Mouse (Mus musculus) hindbrain, embryonic 16.5 days (tissue): ENCODE measurements around the gene Nav3. TPM values are rescaled to one million over a fixed set of nuclear protein-coding genes. Genes with fewer than 3 reads are reported as not detected.

Experiments
- ATAC-seq: fragments of 200-750 bp; cut with Nextera tagmentation; 2 replicates; pipeline ENCODE4 v1.8.0; 2017; ENCODE audit warnings: moderate TSS enrichment, moderate library complexity
- H3K27ac ChIP-seq: fragments of 300-500 bp; sonication (generic); 2 replicates; pipeline ENCODE4 v1.5.1; 2014; ENCODE audit warnings: low read depth, mild to moderate bottlenecking, control low read depth, low read length, moderate library complexity
- H3K27me3 ChIP-seq: fragments of 300-500 bp; sonication (generic); replicated peaks from 2 replicates; pipeline ENCODE4 v1.6.1; 2014; ENCODE audit warnings: low read length; ENCODE audit not compliant: control insufficient read depth, insufficient read depth
- H3K36me3 ChIP-seq: fragments of 300-500 bp; sonication (generic); 2 replicates; pipeline ENCODE4 v1.6.1; 2014; ENCODE audit warnings: mild to moderate bottlenecking, low read length, moderate library complexity, mixed read lengths; ENCODE audit not compliant: control insufficient read depth, insufficient read depth
- H3K4me1 ChIP-seq: fragments of 300-500 bp; sonication (generic); 2 replicates; pipeline ENCODE4 v1.6.1; 2014; ENCODE audit warnings: low read depth, low read length; ENCODE audit not compliant: control insufficient read depth, insufficient read depth
- H3K4me2 ChIP-seq: fragments of 300-500 bp; sonication (generic); 2 replicates; pipeline ENCODE4 v1.6.1; 2014; ENCODE audit warnings: mild to moderate bottlenecking, low read length, control low read depth, moderate library complexity
- H3K4me3 ChIP-seq: fragments of 300-500 bp; sonication (generic); 2 replicates; pipeline ENCODE4 v1.5.1; 2014; ENCODE audit warnings: mild to moderate bottlenecking, low read length, control low read depth, moderate library complexity
- H3K9ac ChIP-seq: fragments of 300-500 bp; sonication (generic); 2 replicates; pipeline ENCODE4 v1.6.1; 2014; ENCODE audit warnings: low read depth, mild to moderate bottlenecking, control low read depth, low read length, moderate library complexity
- H3K9me3 ChIP-seq: fragments of 300-500 bp; sonication (generic); 2 replicates; pipeline ENCODE4 v1.6.1; 2014; ENCODE audit warnings: mild to moderate bottlenecking, low read length, moderate library complexity; ENCODE audit not compliant: control insufficient read depth
- whole genome bisulfite sequencing: fragments of 180-500 bp; shearing (Covaris S2); extraction: QIAGEN DNeasy Blood & Tissue Kit; methylation state at CpG from one replicate; pipeline ENCODE4 v1.1.7; 2014; 5-methylcytosine and 5-hydroxymethylcytosine counted together
- polyA plus RNA-seq: library from polyadenylated mRNA; unstranded; fragments of >200 nt; fragmentation: Nextera tagmentation; extraction: Ambion mirVana; gene quantifications from 2 replicates; pipeline ENCODE4 v1.2.1, GENCODE M21; 2015

Gene Nav3
- polyA plus RNA-seq, 1 experiment from 2014 or later: 16.6 TPM

DNA sequence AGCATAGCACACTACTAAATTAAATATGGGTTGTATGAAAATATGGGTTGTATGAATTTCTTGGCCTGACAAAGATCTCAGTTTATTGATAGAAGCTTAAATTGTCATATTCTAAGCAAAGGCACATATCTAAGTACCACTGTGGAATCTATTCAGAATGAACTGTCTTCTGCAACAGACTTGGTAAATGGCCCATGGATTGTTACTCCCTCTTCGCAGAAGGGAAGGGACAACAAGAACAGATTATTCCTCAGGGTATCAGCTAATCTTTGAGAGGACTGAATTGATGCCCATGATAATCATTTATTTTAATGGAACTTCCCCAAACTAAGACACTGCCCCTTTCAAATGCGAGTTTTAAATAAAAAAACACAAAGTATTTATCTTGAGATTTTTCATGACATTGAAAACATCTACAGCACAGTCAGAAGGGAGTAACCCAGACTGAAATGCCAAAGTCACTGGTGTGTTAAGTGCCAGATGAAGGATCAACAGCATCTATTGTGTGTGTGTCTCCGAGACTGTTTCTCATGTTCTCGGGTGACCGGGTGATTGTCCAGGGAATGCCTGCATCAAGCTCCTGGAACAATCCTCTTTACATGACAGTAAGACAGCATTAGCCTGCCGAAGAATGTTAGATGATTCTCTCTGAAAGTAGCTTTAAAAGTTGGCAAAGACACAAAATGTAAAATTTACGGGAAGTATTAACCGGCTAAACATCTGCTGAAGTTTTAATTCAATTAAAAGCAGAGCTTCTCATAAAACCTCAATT lies 527.3 kb downstream of the Nav3 start:
- Histone ChIP-seq H3K9me3 (no peaks in the 10 kb centered on the region), H3K36me3 (no peaks in the 10 kb centered on the region), H3K27me3 (no peaks in the 10 kb centered on the region), H3K4me3 (no peak overlapping the region), H3K4me2 (no peak overlapping the region), H3K27ac (no peak overlapping the region), H3K9ac (no peak overlapping the region), H3K4me1 (peaks cover 2% of the 10 kb centered on the region)
- WGBS: 39% methylated on average over 8 of the region's 8 CpGs
- ATAC-seq: peak; percentile 42; the same call in 1 of the 2 replicates

DNA sequence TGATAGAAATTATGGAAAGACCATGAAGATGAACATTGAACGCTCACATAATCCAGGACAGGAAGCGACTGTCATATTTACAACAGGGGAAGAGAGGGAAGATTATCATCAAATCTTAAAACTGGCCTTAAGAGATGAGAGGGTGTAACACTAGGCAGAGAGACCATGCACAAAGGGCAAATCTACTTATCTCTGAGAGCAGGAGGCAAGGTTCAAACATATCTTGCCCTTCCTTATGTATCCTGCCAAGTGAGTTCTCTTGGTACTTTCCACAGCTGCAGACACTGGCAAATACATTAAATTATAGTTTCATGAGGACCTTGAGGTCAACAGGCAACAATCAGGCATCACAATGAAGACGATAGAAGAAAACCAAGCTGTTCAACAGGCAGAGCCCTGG lies 529.9 kb downstream of the Nav3 start:
- no peak for ATAC-seq
- no peak overlapping the region for H3K4me3 ChIP-seq
- H3K27ac ChIP-seq: no peak overlapping the region
- H3K4me1 ChIP-seq: peaks cover 6% of the 10 kb centered on the region
- H3K9me3 ChIP-seq: no peaks in the 10 kb centered on the region
- no peak overlapping the region for H3K9ac ChIP-seq
- H3K36me3 ChIP-seq: no peaks in the 10 kb centered on the region
- WGBS: 79% methylated on average over 3 of the region's 3 CpGs
- H3K27me3 ChIP-seq: no peaks in the 10 kb centered on the region
- no peak overlapping the region for H3K4me2 ChIP-seq

DNA sequence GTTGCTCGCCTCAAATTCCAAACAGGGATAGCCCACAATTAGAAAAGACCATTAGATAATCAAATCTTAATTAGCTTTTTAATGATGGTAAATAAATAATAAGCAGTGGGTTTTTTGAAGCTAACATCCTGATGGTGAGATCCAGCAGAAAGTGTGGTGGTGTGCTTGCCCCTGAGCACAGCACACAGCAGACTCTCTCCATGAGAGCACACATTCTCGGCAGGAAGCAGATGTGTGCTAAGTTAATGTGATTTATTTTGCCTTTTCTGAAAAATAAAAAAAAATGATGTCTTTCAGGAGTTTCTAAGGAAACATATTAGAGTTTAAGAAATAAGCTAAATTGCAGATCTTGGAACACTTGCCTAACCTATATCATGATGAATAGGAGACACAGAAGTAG lies 531.9 kb downstream of the Nav3 start:
- Histone ChIP-seq H3K4me1 (peaks cover 6% of the 10 kb centered on the region), H3K9ac (no peak overlapping the region), H3K27me3 (no peaks in the 10 kb centered on the region), H3K4me2 (no peak overlapping the region), H3K36me3 (no peaks in the 10 kb centered on the region), H3K27ac (no peak overlapping the region), H3K9me3 (no peaks in the 10 kb centered on the region), H3K4me3 (no peak overlapping the region)
- ATAC-seq: no peak
- WGBS: 76% methylated on average over 2 of the region's 2 CpGs

DNA sequence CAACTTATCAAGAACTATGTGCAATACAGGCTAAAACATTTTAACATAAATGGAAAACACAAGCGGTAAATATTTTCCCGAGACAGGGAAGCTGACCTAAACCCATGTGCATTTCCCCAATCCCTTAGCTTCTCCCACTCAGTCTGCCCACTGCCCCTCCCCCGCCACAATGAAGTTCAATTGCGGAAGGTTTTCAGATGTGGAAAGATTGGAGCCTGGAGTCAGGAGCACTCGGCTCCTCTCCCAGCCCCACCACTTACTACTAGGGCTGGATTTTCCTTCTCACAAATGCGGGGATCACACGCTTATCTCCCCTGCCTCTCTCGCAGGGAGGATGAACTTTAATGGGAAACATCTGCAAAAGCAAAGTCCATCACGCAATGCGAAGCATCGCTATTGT lies 534.6 kb downstream of the Nav3 start:
- ATAC-seq: no peak
- Histone ChIP-seq H3K4me3 (no peak overlapping the region), H3K36me3 (no peaks in the 10 kb centered on the region), H3K4me1 (peaks cover 4% of the 10 kb centered on the region), H3K9me3 (no peaks in the 10 kb centered on the region), H3K9ac (peak overlapping the region; percentile 35; the same call in 1 of the 2 replicates), H3K27me3 (no peaks in the 10 kb centered on the region), H3K4me2 (peak overlapping the region; percentile 37), H3K27ac (peak overlapping the region; percentile 54; the same call in 1 of the 2 replicates)
- WGBS: 53% methylated on average over 11 of the region's 11 CpGs

DNA sequence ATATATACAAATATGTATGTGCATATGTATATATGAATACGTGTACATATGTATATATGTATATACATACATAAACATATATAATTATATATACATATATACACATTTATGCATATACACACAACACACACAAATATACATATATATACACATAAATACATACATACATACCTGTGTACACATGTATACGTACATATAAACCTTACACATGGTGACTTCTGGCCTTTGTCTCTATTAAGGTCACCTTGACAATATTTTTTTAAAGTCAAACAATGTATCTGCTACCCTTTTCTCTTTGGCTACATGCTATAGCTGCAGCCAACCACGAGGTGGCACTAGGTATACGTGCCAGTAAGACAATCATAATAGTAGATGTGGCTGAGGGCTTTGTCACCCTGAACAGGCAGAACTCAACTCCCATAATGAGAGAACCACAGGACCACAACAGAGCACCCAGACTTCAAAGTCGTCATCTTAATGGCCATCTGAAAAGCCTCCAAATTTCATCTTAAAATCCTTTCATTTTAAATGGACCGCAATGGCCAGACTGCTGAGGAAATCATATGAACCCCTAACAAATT lies 535.3 kb downstream of the Nav3 start:
- 14% methylated on average over 6 of the region's 6 CpGs for WGBS
- Histone ChIP-seq H3K4me1 (peaks cover 4% of the 10 kb centered on the region), H3K36me3 (no peaks in the 10 kb centered on the region), H3K4me2 (no peak overlapping the region; the same call in 1 of the 2 replicates), H3K27me3 (no peaks in the 10 kb centered on the region), H3K4me3 (no peak overlapping the region), H3K9me3 (no peaks in the 10 kb centered on the region), H3K27ac (no peak overlapping the region), H3K9ac (no peak overlapping the region)
- ATAC-seq: peak; percentile 79

DNA sequence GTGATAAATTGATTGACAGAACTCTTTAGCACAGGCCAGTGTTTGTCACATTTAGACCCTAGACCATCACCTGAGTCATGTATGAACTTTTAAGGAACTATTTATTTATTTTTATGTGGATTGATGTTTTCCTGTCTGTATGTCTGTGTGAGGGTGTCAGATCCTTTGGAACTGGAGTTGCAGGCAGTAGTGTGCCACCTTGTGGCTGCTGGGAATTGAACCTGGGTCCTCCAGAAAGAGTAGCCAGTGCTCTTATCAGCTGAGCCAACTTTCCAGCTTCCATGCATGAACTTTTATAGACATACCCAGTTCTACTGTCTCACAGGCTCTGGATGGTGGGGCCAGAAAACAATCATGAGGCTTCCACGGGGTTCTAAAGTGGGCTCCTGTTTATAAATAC lies 536.5 kb downstream of the Nav3 start:
- Histone ChIP-seq H3K4me2 (no peak overlapping the region), H3K4me3 (no peak overlapping the region), H3K9ac (no peak overlapping the region), H3K9me3 (no peaks in the 10 kb centered on the region), H3K36me3 (no peaks in the 10 kb centered on the region), H3K4me1 (peaks cover 4% of the 10 kb centered on the region), H3K27ac (no peak overlapping the region), H3K27me3 (no peaks in the 10 kb centered on the region)
- 44% methylated on average over 1 of the region's 1 CpGs for WGBS
- ATAC-seq: no peak

DNA sequence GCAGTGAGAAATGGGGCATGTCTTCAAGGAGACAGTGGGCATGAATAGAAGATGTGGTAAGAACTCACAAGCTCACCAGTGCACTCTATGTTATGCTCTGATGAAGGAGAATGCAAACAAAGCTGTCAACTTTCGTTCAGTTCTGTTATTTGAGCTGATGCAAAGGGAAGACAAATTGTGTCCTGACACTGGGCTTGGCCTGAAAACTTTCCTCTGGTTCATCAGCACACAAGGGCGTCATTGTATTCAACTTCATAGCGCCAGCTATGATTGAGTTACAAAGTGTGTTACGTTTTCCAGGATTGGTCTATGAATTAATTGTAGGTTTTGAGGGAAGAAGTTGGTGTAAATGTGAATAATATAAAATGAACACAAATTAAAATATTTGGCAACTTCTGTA lies 548.8 kb downstream of the Nav3 start:
- no peak for ATAC-seq
- Histone ChIP-seq H3K9ac (no peak overlapping the region), H3K27me3 (no peaks in the 10 kb centered on the region), H3K9me3 (no peaks in the 10 kb centered on the region), H3K36me3 (no peaks in the 10 kb centered on the region), H3K4me1 (no peaks in the 10 kb centered on the region), H3K4me2 (no peak overlapping the region), H3K4me3 (no peak overlapping the region), H3K27ac (no peak overlapping the region)
- WGBS: 56% methylated on average over 4 of the region's 4 CpGs

DNA sequence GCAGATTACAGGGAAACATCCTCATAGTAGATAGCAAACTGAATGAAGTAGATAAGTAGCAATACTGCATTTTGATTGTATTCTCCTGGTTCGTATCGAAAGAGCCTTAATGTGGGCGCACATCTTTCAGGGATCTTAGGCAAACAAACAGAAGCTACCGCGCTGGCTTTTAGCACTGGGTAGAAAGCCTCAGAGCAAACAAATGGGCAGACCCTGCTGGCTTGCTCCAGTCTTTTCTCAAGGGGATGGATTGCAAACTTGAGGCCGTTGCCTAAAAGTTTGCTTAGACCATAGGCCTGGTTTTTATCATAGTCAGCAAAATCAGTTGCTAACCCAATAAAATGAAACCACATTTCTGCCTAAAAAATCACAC lies 549.6 kb downstream of the Nav3 start:
- no peak for ATAC-seq
- Histone ChIP-seq H3K27me3 (no peaks in the 10 kb centered on the region), H3K9ac (no peak overlapping the region), H3K4me1 (no peaks in the 10 kb centered on the region), H3K36me3 (no peaks in the 10 kb centered on the region), H3K4me2 (no peak overlapping the region), H3K4me3 (no peak overlapping the region), H3K27ac (no peak overlapping the region), H3K9me3 (no peaks in the 10 kb centered on the region)
- WGBS: 74% methylated on average over 6 of the region's 6 CpGs

DNA sequence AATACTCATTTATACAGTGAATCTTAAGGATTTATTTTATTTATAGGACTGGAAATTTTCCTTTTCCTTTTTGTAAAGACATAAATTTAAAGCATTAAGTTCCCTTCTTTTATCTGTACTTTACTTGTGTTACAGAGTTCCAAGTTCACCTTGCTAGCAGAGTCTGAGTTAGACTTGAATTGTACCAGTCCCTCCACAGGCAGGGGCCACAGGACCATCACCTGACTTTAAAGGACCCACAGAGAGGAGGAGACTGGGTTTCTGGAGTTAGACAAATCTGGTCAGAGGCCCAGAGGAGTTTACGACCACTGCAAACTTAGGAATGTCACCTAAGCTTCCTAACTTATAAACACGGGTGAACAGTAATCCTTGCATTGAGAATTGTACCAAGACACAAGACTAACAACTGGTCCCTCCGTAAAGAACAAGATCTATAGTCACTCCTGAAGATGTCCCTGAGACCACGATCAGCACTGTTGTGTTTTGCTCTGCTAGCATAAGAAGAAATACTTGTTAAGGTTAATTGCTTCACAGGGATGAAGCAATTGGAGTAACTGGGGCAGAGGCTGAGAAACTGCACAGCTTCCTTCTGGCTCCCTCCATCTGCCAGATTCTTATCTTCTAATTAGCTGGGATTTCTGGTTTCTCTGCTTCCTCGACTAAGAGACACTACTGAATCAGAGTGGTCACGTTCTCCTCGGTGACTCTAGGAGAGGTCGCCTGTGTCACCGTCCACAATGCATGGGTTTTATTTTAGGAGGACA lies 550.2 kb downstream of the Nav3 start:
- H3K4me2 ChIP-seq: no peak overlapping the region
- no peaks in the 10 kb centered on the region for H3K4me1 ChIP-seq
- H3K36me3 ChIP-seq: no peaks in the 10 kb centered on the region
- H3K27me3 ChIP-seq: no peaks in the 10 kb centered on the region
- no peak overlapping the region for H3K4me3 ChIP-seq
- 72% methylated on average over 9 of the region's 9 CpGs for WGBS
- H3K27ac ChIP-seq: no peak overlapping the region
- no peak overlapping the region for H3K9ac ChIP-seq
- ATAC-seq: no peak
- no peaks in the 10 kb centered on the region for H3K9me3 ChIP-seq
